Mouse (Mus musculus) CH12.LX (cell line): ENCODE measurements around the gene Ganab. TPM values are rescaled to one million over a fixed set of nuclear protein-coding genes. Genes with fewer than 3 reads are reported as not detected.

Experiments used
- DNase-seq: peaks from one replicate; pipeline ENCODE4 v3.0.0-alpha.2; 2013; ENCODE audit errors: extremely low read depth
- H3K27ac ChIP-seq: 2 replicates; pipeline ENCODE4 v1.5.1; 2012; ENCODE audit warnings: low read depth, mild to moderate bottlenecking, control low read depth, moderate library complexity; ENCODE audit not compliant: insufficient read depth
- H3K27me3 ChIP-seq: replicated peaks from 2 replicates; pipeline ENCODE3; 2012; ENCODE audit warnings: inconsistent platforms
- H3K36me3 ChIP-seq, 2 experiments: replicated peaks in 1 of 2; 2 replicates each; pipeline versions ENCODE3 to v1.6.1; 2012; ENCODE audit warnings: inconsistent platforms in 1 of 2, low read length in 1 of 2, mild to moderate bottlenecking in 1 of 2, mixed read lengths in 1 of 2, moderate library complexity in 1 of 2; ENCODE audit not compliant: control insufficient read depth in 1 of 2, insufficient read depth in 1 of 2
- H3K4me1 ChIP-seq, 2 experiments: 2 replicates each; pipeline ENCODE4 v1.6.1; 2012; ENCODE audit warnings: inconsistent platforms in 1 of 2, moderate library complexity in 1 of 2; ENCODE audit not compliant: insufficient read depth in 2 of 2, control insufficient read depth in 1 of 2
- H3K4me2 ChIP-seq: 2 replicates; pipeline ENCODE4 v1.6.1; 2012; ENCODE audit warnings: low read depth, mild to moderate bottlenecking, control low read depth; ENCODE audit not compliant: poor library complexity, insufficient read depth, severe bottlenecking
- H3K4me3 ChIP-seq, 3 experiments: fragments of 150-350 bp in 1 of 3; sonication (generic) in 1 of 3; replicated peaks in 1 of 3; 2 replicates each; pipeline versions ENCODE3 to v1.5.1; 2011 to 2012; ENCODE audit warnings: low read depth in 2 of 3, low read length in 2 of 3, mild to moderate bottlenecking in 2 of 3, moderate library complexity in 2 of 3, control low read depth in 1 of 3, improper control_type of control experiment in 1 of 3, inconsistent platforms in 1 of 3, mixed read lengths in 1 of 3; ENCODE audit not compliant: poor library complexity in 1 of 3
- H3K79me2 ChIP-seq: replicated peaks from 2 replicates; pipeline ENCODE4 v1.6.1; 2012; ENCODE audit warnings: mild to moderate bottlenecking, moderate library complexity; ENCODE audit not compliant: control insufficient read depth, poor library complexity, insufficient read depth, severe bottlenecking; ENCODE audit errors: extremely low read depth
- H3K9ac ChIP-seq: 2 replicates; pipeline ENCODE4 v1.6.1; 2012; ENCODE audit warnings: low read depth, mild to moderate bottlenecking, control low read depth, moderate library complexity; ENCODE audit not compliant: insufficient read depth
- H3K9me3 ChIP-seq: replicated peaks from 2 replicates; pipeline ENCODE3; 2012; ENCODE audit warnings: low read length, inconsistent platforms, mixed read lengths
- CHD2 ChIP-seq: IDR thresholded peaks from 2 replicates; pipeline ENCODE4 v1.6.1; 2011; ENCODE audit warnings: low read length, improper control_type of control experiment
- ETS1 ChIP-seq: conservative IDR thresholded peaks from 2 replicates; pipeline ENCODE4 v1.6.1; 2012; ENCODE audit warnings: low read depth, mild to moderate bottlenecking, inconsistent platforms, low read length, improper control_type of control experiment, moderate library complexity
- GABPA ChIP-seq: IDR thresholded peaks from 2 replicates; pipeline ENCODE4 v1.6.1; 2012; ENCODE audit warnings: low read depth, low read length, improper control_type of control experiment, inconsistent platforms; ENCODE audit not compliant: insufficient replicate concordance
- HCFC1 ChIP-seq: IDR thresholded peaks from 2 replicates; pipeline ENCODE4 v1.6.1; 2012; ENCODE audit warnings: low read depth, mild to moderate bottlenecking, inconsistent platforms, low read length, improper control_type of control experiment
- IRF4 ChIP-seq: IDR thresholded peaks from 2 replicates; pipeline ENCODE4 v1.6.1; 2014; ENCODE audit warnings: low read depth, mild to moderate bottlenecking, inconsistent platforms, low read length, improper control_type of control experiment
- MAX ChIP-seq: IDR thresholded peaks from 2 replicates; pipeline ENCODE4 v1.6.1; 2011; ENCODE audit warnings: low read length, improper control_type of control experiment
- MAZ ChIP-seq: IDR thresholded peaks from 2 replicates; pipeline ENCODE4 v1.6.1; 2012; ENCODE audit warnings: low read depth, mild to moderate bottlenecking, inconsistent platforms, low read length, improper control_type of control experiment, moderate library complexity
- MYC ChIP-seq: IDR thresholded peaks from 2 replicates; pipeline ENCODE4 v1.6.1; 2011; ENCODE audit warnings: low read depth, mild to moderate bottlenecking, improper control_type of control experiment, low read length
- NRF1 ChIP-seq: IDR thresholded peaks from 2 replicates; pipeline ENCODE4 v1.6.1; 2014; ENCODE audit warnings: low read depth, mild to moderate bottlenecking, inconsistent platforms, low read length, improper control_type of control experiment, moderate library complexity
- POLR2A ChIP-seq: IDR thresholded peaks from 2 replicates; pipeline ENCODE4 v1.6.1; 2011; ENCODE audit warnings: low read depth, mild to moderate bottlenecking, improper control_type of control experiment, low read length
- RCOR1 ChIP-seq: conservative IDR thresholded peaks from 2 replicates; pipeline ENCODE4 v1.6.1; 2012; ENCODE audit warnings: low read depth, mild to moderate bottlenecking, inconsistent platforms, low read length, improper control_type of control experiment
- SIN3A ChIP-seq: IDR thresholded peaks from 2 replicates; pipeline ENCODE4 v1.6.1; 2012; ENCODE audit warnings: low read length, improper control_type of control experiment, inconsistent platforms
- USF1 ChIP-seq: IDR thresholded peaks from 2 replicates; pipeline ENCODE4 v1.6.1; 2014; ENCODE audit warnings: low read depth, mild to moderate bottlenecking, inconsistent platforms, low read length, improper control_type of control experiment
- USF2 ChIP-seq: conservative IDR thresholded peaks from 2 replicates; pipeline ENCODE4 v1.6.1; 2011; ENCODE audit warnings: low read depth, low read length, improper control_type of control experiment
- ZC3H11A ChIP-seq: IDR thresholded peaks from 2 replicates; pipeline ENCODE4 v1.6.1; 2012; ENCODE audit warnings: low read depth, mild to moderate bottlenecking, inconsistent platforms, low read length, improper control_type of control experiment
- ZNF384 ChIP-seq: IDR thresholded peaks from 2 replicates; pipeline ENCODE4 v1.6.1; 2012; ENCODE audit warnings: low read depth, low read length, improper control_type of control experiment, inconsistent platforms
- dilution Hi-C: fragments of 300-500 bp; cut with MboI; formaldehyde crosslinking; loops from 2 replicates; pipeline ENCODE4 v1.14.3; 2020; ENCODE audit warnings: low sequenced_read_pairs; ENCODE audit not compliant: extremely low pct_unique_long_range_greater_than_20kb, extremely low pct_ligation_motif_present
- in situ Hi-C: fragments of 300-500 bp; cut with MboI; formaldehyde crosslinking; loops from 3 replicates; pipeline ENCODE4 v1.14.3; 2019; ENCODE audit warnings: low sequenced_read_pairs, low pct_ligation_motif_present, low pct_unique_long_range_greater_than_20kb, mixed read lengths
- polyA plus RNA-seq: library from polyadenylated mRNA; unstranded; fragments of >175 nt; gene quantifications from 2 replicates; pipeline ENCODE4 v1.2.1, GENCODE M21; 2012; ENCODE audit warnings: low read depth; ENCODE audit not compliant: insufficient read length
- total RNA-seq, 2 experiments: library from RNA; depleted of rRNA; stranded (reverse); fragments of 300-350 nt in 1 of 2; fragments of >200 nt in 1 of 2; gene quantifications; 2 replicates each; pipeline ENCODE4 v1.2.3; 2012 to 2014

The Ganab gene
- total and polyA plus RNA-seq, 3 experiments = 97.0 to 169 (median 143) TPM

DNA sequence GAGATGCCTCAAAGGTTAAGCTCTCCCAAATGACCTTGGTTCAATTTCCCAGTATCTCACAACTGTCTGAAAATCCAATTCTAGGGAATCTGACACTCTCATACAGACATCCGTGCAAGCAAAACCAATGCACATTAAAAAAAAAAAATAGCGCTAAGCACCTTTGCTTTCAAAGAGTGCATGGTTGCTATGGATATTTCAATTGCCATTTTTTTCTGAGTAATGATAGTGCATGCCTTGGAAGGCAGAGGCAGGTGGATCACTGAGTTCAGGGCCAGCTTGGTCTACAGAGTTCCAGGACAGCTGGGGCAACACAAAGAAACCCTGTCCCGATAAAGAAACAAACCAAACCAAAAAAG is 16.9 kb upstream of the Ganab start:
- Histone ChIP-seq H3K9ac (peak overlapping the region; percentile 73), H3K4me1 (peaks cover 0 to 16% of the 10 kb centered on the region in 2 experiments; a peak in 3 of 4 replicates), H3K27me3 (no peaks in the 10 kb centered on the region), H3K27ac (no peak overlapping the region), H3K4me2 (peak overlapping the region; percentile 68), H3K36me3 (peaks cover 6 to 28% of the 10 kb centered on the region in 2 experiments), H3K9me3 (no peaks in the 10 kb centered on the region), H3K79me2 (no peaks in the 10 kb centered on the region), H3K4me3 (peak overlapping the region; percentile 90 to 97 (median 95))
- in situ Hi-C loops = no loop called here
- dilution Hi-C loops = no loop called here
- TF ChIP-seq USF2 (peak; percentile 5; the same call in 1 of the 2 replicates), MAX (no peak), MYC (no peak), IRF4 (no peak), ZNF384 (no peak)
- no peak for DNase-seq

DNA sequence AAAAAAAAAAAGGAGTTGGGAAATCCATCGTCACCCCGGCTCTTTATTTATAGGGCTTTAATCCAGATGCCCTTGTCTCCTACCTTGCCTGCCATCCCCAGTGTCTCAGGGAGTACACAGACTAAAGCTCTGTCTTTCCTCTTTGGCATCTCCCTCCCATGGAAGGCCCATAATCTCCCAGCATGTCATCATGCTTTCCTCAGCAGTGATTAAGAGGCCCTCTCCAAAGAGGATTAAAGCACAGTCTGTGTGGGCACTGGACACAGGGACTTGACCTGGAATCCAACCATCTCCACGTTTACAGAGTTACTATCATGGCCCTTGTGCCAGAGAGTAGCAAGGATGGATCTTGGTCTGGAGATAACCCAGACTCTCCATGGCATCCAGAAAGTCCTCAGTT is 14.3 kb upstream of the Ganab start, which contains the start of the genes Lbhd1 and Gm49403:
Gene Lbhd1 (plus strand): TSS at position 117 of the 400 bp plus-strand sequence.
Gene Gm49403 (plus strand): TSS at position 315 of the 400 bp plus-strand sequence.
- Histone ChIP-seq H3K27me3 (no peaks in the 10 kb centered on the region), H3K4me2 (no peak within 1 kb of the TSS), H3K36me3 (peaks cover 0 to 10% of the 10 kb centered on the region in 2 experiments), H3K9ac (no peak within 1 kb of the TSS), H3K79me2 (peaks cover 4% of the 10 kb centered on the region; the same call in 1 of the 2 replicates), H3K4me3 (no peak within 1 kb of the TSS), H3K4me1 (peaks cover 0 to 26% of the 10 kb centered on the region in 2 experiments; a peak in 3 of 4 replicates), H3K27ac (no peak within 1 kb of the TSS), H3K9me3 (no peaks in the 10 kb centered on the region)
- in situ Hi-C loops = no loop called here
- DNase-seq = no peak
- TF ChIP-seq USF1 = no peak
- no peak for TF ChIP-seq CHD2
- TF ChIP-seq HCFC1 = no peak
- no peak for TF ChIP-seq SIN3A
- no peak for TF ChIP-seq IRF4
- no peak for TF ChIP-seq GABPA
- no peak for TF ChIP-seq POLR2A
- TF ChIP-seq ETS1 = no peak
- TF ChIP-seq ZC3H11A = no peak
- TF ChIP-seq MAZ = no peak
- no peak for TF ChIP-seq NRF1
- TF ChIP-seq MAX = no peak
- TF ChIP-seq RCOR1 = no peak
- dilution Hi-C loops = no loop called here
